Mouse (Mus musculus) lung, adult 2 months (tissue): ENCODE measurements around the gene Carmil3.

ENCODE experiments used
- CTCF ChIP-seq: fragments of 200-500 bp; IDR thresholded peaks from 2 replicates; pipeline ENCODE4 v1.5.1; 2011; ENCODE audit warnings: mild to moderate bottlenecking, low read length, control low read depth; ENCODE audit not compliant: insufficient read depth
- POLR2A ChIP-seq: fragments of 200-500 bp; IDR thresholded peaks from 2 replicates; pipeline ENCODE4 v1.6.1; 2011; ENCODE audit warnings: low read depth, mild to moderate bottlenecking, control low read depth, low read length, borderline replicate concordance; ENCODE audit errors: extremely low read depth

DNA sequence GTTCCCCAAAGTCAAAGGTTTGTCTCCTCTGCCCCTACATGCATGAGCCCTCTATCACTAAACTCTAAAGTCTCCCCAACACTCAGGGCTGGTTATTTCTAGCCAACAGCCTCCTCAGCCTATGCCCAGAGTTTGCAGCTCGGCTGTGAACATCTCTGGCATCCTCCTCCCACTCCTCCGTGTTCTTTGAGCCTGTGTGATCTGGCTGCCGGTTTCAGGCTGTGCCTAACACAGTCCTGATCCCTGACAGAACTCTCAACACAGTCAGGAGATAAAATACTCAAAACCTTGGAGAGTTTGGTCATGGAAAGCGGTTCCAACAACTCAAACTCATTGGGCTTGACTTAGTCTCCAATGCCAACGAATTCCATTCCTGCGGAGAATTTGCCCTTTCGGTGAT lies 23.3 kb upstream of the Carmil3 start:
- TF ChIP-seq CTCF (no peak), POLR2A (no peak)
